Mouse (Mus musculus) thymus, adult 2 months (tissue): ENCODE measurements around the gene Cyb5d1.

Experiments
- CTCF ChIP-seq: fragments of 200-500 bp; IDR thresholded peaks from 2 replicates; pipeline ENCODE4 v1.5.1; 2012; ENCODE audit warnings: mild to moderate bottlenecking, control low read depth, low read length, moderate library complexity, borderline replicate concordance; ENCODE audit not compliant: control insufficient read depth, poor library complexity, insufficient read depth; ENCODE audit errors: extremely low read depth
- POLR2A ChIP-seq: fragments of 200-500 bp; IDR thresholded peaks from 2 replicates; pipeline ENCODE4 v1.6.1; 2012; ENCODE audit warnings: mild to moderate bottlenecking, low read length, control low read depth, moderate library complexity; ENCODE audit not compliant: control insufficient read depth, poor library complexity, insufficient read depth; ENCODE audit errors: extremely low read depth

DNA sequence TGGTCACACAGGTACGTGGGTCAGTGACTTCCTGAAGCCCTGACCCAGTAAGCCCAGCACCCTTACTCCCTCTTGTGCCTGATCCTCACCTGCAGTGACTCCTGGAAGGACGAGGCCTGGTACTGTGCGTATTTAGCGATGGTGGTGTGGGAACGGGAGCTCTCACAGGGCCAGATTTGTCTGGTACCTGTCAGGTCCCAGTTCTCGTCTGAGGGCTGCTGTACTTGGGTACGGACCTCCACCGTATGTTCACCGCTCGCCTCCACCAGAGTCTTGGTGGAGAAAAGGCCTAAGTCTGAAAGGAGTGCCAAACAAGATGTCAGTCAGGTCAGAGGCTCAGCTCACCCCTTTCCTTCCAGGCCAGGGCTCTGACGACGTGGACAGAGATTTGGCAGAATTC lies 6.6 kb upstream of the Cyb5d1 start:
- no peak for TF ChIP-seq POLR2A
- TF ChIP-seq CTCF = no peak
